Mouse (Mus musculus) cerebellum, postnatal 14 days (tissue): ENCODE data around the gene Ccar1.
"Not testable (repeated sequence)": the region's sequence is repeated elsewhere in the genome, so short reads cannot be mapped to it uniquely, and the experiment has no call there.

Experiments used
- DNase-seq, 2 experiments: peaks; one replicate each; pipeline ENCODE4 v3.0.0; 2021; ENCODE audit warnings: mixed read lengths in 2 of 2

Gene Ccar1

GRCm38 (mm10) chr10:62792177-62793090 is at the start of gene Ccar1:
Gene Ccar1 (minus strand): TSS chr10:62792286.
- DNase-seq = peak; percentile 99 to 100

DNA sequence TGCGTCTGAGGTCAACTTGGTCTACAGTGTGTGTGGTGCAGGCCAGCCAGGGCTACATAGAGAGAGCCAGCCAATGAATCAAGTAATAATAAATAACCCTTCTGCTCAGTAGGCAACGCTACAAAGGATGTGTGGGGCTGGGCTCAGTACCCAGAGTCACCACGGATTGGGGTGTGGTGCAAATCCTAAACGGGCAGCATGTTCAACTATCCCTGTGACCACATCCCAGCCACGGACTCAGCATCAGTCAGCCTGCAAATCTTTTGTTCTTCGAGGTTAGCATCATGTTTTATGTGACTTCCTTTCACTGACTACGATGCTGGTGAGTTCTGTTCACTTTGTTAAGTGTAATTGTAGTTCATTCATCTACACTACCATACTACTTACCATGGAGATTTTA is 48.6 kb upstream of the Ccar1 start:
- DNase-seq = no peak

DNA sequence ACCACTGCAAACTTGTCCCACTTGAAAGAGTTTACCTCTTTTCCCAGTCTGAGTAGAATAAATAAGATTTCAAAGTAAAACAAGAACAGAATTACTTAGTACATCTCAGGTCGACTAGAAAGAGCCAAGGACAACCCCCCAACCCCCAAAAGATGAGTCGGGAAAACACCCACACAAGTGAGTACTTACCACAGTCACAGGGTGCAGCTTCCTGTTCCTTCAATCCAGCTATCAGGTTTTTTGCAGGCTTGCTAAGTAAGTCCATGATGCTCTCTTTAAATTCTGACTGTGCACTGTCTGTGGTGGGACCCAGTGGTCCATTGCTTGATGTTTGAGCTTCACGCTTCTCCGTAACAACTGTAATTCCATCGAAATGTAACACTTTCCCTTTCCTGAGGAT is 45.9 kb upstream of the Ccar1 start:
- no peak for DNase-seq

- DNase-seq = no peak
Observed at GRCm38 (mm10) chr10:62832783-62833182, 40.7 kb upstream of the Ccar1 start.

DNA sequence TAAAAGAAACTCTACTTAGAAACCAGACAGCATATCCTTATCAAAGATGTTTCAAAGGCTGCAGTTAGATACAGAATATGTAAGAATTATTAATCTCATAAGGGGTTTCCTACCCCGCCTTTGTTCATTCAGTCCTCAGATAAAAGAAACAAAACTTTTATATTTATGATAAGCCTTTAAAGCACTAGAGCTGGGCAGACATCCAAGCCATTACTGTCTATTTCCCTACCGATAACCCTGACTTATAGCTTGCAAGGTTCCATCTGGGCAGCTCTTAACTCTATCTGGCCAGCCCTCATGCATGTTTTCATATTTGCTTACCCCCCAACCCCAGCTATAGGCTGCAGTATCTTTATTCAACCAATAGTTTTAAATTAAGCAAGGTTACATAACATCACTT is 39.5 kb upstream of the Ccar1 start:
- no peak for DNase-seq

GRCm38 (mm10) chr10:62824474-62824873 is 32.4 kb upstream of the Ccar1 start:
- no peak for DNase-seq

DNA sequence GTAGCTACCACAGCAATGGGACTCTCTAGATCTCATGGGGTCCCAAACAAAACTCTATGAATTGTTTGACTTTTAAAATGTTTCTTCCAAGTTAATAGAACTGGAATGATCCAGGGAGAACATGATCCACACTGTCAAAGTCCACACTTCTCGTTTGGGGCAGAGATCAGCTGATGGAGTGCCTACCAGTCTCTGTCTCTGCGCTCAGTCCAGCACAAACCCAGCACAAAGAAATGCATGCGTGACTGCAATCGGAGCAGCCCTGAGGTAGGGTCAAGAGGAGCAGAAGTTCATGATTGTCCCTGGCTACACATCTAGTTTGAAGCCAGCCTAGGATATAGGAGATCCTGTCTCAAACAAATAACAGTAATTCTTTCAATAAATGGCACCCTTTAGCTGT is 31.3 kb upstream of the Ccar1 start:
- no peak for DNase-seq

DNA sequence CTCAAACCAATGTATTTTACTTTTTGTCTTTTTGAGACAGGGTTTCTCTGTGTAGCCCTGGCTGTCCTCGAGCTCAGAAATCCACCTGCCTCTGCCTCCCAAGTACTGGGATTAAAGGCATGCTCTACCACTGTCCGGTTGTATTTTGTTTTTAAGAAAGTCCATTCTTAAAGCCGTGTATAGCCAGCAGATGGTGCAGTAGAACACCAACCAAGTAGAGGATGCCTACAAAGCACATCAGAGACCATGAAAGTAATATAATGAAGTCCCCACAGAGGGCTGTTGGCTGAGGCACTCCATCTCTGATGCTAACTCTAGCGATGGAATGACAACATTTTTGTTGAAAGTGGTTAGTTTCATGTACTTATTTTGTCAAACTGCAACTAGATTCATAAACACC is 17.9 kb upstream of the Ccar1 start:
- DNase-seq = no peak

GRCm38 (mm10) chr10:62808766-62809165 is 16.7 kb upstream of the Ccar1 start:
- no peak for DNase-seq

DNA sequence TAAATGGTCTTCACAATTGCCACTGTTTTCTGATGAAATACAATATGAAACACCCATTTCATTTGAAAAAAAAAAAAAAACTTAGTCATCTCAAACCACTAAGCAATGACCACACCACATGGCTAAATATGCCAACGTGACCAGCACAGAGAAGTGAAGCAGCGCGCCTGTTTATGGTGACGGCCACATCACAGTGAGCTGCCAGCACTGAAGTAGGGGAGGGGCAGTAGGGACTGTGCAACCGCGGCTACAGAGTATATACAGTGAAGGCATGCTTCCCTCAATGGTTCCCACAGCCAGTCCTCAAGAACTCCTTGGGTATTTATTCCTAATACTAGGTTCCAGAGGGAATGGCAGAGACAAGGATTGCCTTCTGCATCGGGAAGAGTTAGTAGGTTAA is 16.2 kb upstream of the Ccar1 start:
- no peak for DNase-seq

GRCm38 (mm10) chr10:62804106-62804505 is 12.0 kb upstream of the Ccar1 start:
- no peak for DNase-seq

GRCm38 (mm10) chr10:62803296-62803695 is 11.2 kb upstream of the Ccar1 start:
- no peak for DNase-seq

- no peak for DNase-seq
Observed at GRCm38 (mm10) chr10:62794221-62794620, 2.1 kb upstream of the Ccar1 start.

DNA sequence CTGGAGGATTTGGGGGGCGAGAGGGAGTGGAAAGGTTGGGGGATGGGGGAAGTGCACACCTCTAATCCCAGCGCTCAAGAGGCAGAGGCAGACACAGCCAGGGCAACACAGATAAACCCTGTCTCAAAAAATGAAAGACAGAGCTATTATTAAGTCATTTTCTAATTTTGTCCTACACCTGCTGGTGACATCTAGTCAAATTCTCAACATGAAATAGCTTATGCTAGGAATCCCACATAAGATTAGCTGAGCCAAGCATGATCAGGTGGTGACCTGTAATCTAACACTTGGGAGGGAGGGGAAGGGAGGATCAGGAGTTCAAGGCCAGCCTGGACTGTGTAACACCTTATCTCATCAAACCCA is 986 bp upstream of the Ccar1 start:
- peak; percentile 18 to 26 for DNase-seq

- no peak for DNase-seq
Observed at GRCm38 (mm10) chr10:62791251-62792176, 572 bp downstream of the Ccar1 start.

DNA sequence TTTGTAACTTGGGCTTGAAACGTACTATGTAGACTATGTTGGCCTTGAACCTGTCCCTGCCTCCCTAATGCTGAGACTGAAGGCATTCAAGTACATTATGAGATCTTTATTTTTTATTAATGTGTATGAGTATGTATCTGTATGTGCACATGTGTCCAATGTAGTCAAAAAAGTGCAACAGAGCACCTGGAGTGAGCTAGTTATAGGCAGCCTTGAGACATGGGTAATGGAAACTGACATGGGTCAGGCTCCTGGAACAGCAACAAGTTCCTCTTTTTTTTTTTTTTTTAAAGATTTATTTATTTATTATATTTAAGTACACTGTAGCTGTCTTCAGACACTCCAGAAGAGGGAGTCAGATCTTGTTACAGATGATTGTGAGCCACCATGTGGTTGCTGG is 10.3 kb downstream of the Ccar1 start:
- DNase-seq = not testable (repeated sequence)

GRCm38 (mm10) chr10:62750781-62751180 is 41.3 kb downstream of the Ccar1 start:
- DNase-seq = no peak

GRCm38 (mm10) chr10:62739961-62740737 is 51.9 kb downstream of the Ccar1 start:
- DNase-seq = peak; percentile 74 to 75

DNA sequence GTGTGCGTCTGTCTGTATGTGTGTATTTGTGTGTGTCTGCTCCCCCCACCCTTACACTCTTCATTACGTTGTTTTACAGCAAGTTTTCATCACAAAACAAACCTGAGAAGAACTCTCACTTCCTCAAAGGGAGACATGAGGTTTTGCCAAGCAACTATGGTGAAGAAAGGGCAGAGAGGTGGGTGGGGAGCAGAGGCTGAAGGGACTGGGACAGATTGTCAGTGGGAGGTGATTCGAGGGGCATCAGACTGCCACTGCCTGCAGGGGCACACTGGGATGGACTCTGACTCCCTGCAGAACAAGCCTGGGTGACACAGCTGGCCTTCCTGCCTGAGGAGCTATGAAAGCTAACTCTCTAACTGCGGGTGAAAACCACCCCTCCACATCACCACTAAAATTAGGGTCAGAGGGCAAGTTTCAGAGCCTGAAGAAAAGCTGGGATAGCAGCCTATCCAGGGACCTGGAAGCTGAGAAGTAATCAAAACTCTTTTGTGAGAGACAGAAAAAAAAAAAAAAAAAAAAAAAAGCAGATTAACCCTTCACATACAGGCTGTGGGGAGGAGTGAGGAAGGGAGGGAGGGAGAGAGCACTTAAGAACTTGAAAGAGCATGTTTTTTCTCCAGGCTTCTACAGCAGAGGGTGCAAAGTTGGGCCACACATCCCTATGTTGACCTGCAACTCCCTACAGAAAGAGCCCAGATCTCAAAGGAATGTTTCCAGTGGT is 55.0 kb downstream of the Ccar1 start:
- no peak for DNase-seq

GRCm38 (mm10) chr10:62730826-62731225 is 61.3 kb downstream of the Ccar1 start:
- DNase-seq = no peak

GRCm38 (mm10) chr10:62725771-62726687 is 66.1 kb downstream of the Ccar1 start, which contains the start of gene Stox1:
Gene Stox1 (minus strand): TSS chr10:62726128.
- DNase-seq = peak; percentile 67 to 69
